Mouse (Mus musculus): ENCODE results near the gene Prune2. TPM values are rescaled to one million over a fixed set of nuclear protein-coding genes. Genes with fewer than 3 reads are reported as not detected.

Prune2 gene
- polyA plus RNA-seq, 1 experiment from 2014 or later, result 2.5 TPM

- Histone ChIP-seq H3K9me3 (no peaks in the 10 kb centered on the region), H3K27ac (no peak overlapping the region), H3K4me2 (no peak overlapping the region), H3K9ac (no peak overlapping the region), H3K4me3 (replicated peaks) (no peak overlapping the region), H3K27me3 (replicated peaks) (0 out of 2 replicates have a peak, but pooled peaks cover 5% of the 10 kb centered on the region), H3K4me1 (0 out of 2 replicates have a peak, but pooled peaks cover 4% of the 10 kb centered on the region), H3K36me3 (no peaks in the 10 kb centered on the region)
- ATAC-seq (ENCODE audit: insufficient read depth, low FRiP score, low read depth), result no peak
- 30% methylated on average over 10 of the region's 10 CpGs for WGBS
Measured at GRCm38 (mm10) chr19:17138144-17138915, 182.4 kb downstream of the Prune2 start.

- ATAC-seq (ENCODE audit: insufficient read depth, low FRiP score, low read depth), result no peak
- no peak overlapping the region for H3K4me2 ChIP-seq
Measured at GRCm38 (mm10) chr19:17140016-17140914, 184.3 kb downstream of the Prune2 start.

GRCm38 (mm10) chr19:17143245-17143644 lies 187.3 kb downstream of the Prune2 start:
- H3K36me3 ChIP-seq, result no peaks in the 10 kb centered on the region
- no peak overlapping the region for H3K4me2 ChIP-seq
- no peaks in the 10 kb centered on the region for H3K4me1 ChIP-seq
- no peak overlapping the region for H3K9ac ChIP-seq
- ATAC-seq (ENCODE audit: insufficient read depth, low FRiP score, low read depth), result no peak
- no peaks in the 10 kb centered on the region for H3K9me3 ChIP-seq
- H3K4me3 ChIP-seq (replicated peaks), result no peak overlapping the region
- H3K27me3 ChIP-seq (replicated peaks), result no peaks in the 10 kb centered on the region
- H3K27ac ChIP-seq, result no peak overlapping the region
- WGBS, result 92% methylated on average over 2 of the region's 2 CpGs

More at GRCm38 (mm10) chr19:17140016-17140914, 184.3 kb downstream of the Prune2 start:
- Histone ChIP-seq H3K27ac (no peak overlapping the region), H3K4me1 (0 out of 2 replicates have a peak, but pooled peaks cover 4% of the 10 kb centered on the region), H3K9ac (no peak overlapping the region), H3K9me3 (no peaks in the 10 kb centered on the region), H3K4me3 (replicated peaks) (no peak overlapping the region), H3K27me3 (replicated peaks) (0 out of 2 replicates have a peak, but pooled peaks cover 5% of the 10 kb centered on the region), H3K36me3 (no peaks in the 10 kb centered on the region)
- 65% methylated on average over 12 of the region's 12 CpGs for WGBS

GRCm38 (mm10) chr19:17144205-17144604 lies 188.3 kb downstream of the Prune2 start:
- no peaks in the 10 kb centered on the region for H3K9me3 ChIP-seq
- no peak for ATAC-seq (ENCODE audit: insufficient read depth, low FRiP score, low read depth)
- H3K4me2 ChIP-seq, result no peak overlapping the region
- no peaks in the 10 kb centered on the region for H3K4me1 ChIP-seq
- H3K4me3 ChIP-seq (replicated peaks), result no peak overlapping the region
- H3K27me3 ChIP-seq (replicated peaks), result no peaks in the 10 kb centered on the region
- WGBS, result 86% methylated on average over 6 of the region's 6 CpGs
- H3K9ac ChIP-seq, result no peak overlapping the region
- H3K36me3 ChIP-seq, result no peaks in the 10 kb centered on the region
- no peak overlapping the region for H3K27ac ChIP-seq

GRCm38 (mm10) chr19:17150064-17150463 lies 194.1 kb downstream of the Prune2 start:
- 81% methylated on average over 7 of the region's 7 CpGs for WGBS
- Histone ChIP-seq H3K27ac (no peak overlapping the region), H3K4me3 (replicated peaks) (no peak overlapping the region)

GRCm38 (mm10) chr19:17151781-17152180 lies 195.9 kb downstream of the Prune2 start:
- Histone ChIP-seq H3K4me2 (no peak overlapping the region), H3K4me3 (replicated peaks) (no peak overlapping the region), H3K27ac (no peak overlapping the region), H3K27me3 (replicated peaks) (no peaks in the 10 kb centered on the region), H3K9ac (no peak overlapping the region), H3K4me1 (no peaks in the 10 kb centered on the region), H3K9me3 (no peaks in the 10 kb centered on the region), H3K36me3 (no peaks in the 10 kb centered on the region)
- ATAC-seq (ENCODE audit: insufficient read depth, low FRiP score, low read depth), result no peak
- WGBS, result 81% methylated on average over 6 of the region's 6 CpGs

More at GRCm38 (mm10) chr19:17150064-17150463, 194.1 kb downstream of the Prune2 start:
- no peaks in the 10 kb centered on the region for H3K4me1 ChIP-seq
- H3K36me3 ChIP-seq, result no peaks in the 10 kb centered on the region
- H3K9me3 ChIP-seq, result no peaks in the 10 kb centered on the region
- H3K4me2 ChIP-seq, result no peak overlapping the region
- no peak for ATAC-seq (ENCODE audit: insufficient read depth, low FRiP score, low read depth)
- no peaks in the 10 kb centered on the region for H3K27me3 ChIP-seq (replicated peaks)
- H3K9ac ChIP-seq, result no peak overlapping the region

- 85% methylated on average over 7 of the region's 7 CpGs for WGBS
- ATAC-seq (ENCODE audit: insufficient read depth, low FRiP score, low read depth), result no peak
Measured at GRCm38 (mm10) chr19:17152461-17152860, 196.5 kb downstream of the Prune2 start.

GRCm38 (mm10) chr19:17153911-17154639 lies 198.2 kb downstream of the Prune2 start:
- 80% methylated on average over 11 of the region's 11 CpGs for WGBS

More at GRCm38 (mm10) chr19:17152461-17152860, 196.5 kb downstream of the Prune2 start:
- Histone ChIP-seq H3K4me3 (replicated peaks) (no peak overlapping the region), H3K4me2 (no peak overlapping the region), H3K9ac (no peak overlapping the region), H3K27ac (no peak overlapping the region), H3K4me1 (no peaks in the 10 kb centered on the region), H3K27me3 (replicated peaks) (no peaks in the 10 kb centered on the region), H3K36me3 (no peaks in the 10 kb centered on the region), H3K9me3 (no peaks in the 10 kb centered on the region)

GRCm38 (mm10) chr19:17155216-17155615 lies 199.3 kb downstream of the Prune2 start:
- Histone ChIP-seq H3K27me3 (replicated peaks) (no peaks in the 10 kb centered on the region), H3K36me3 (no peaks in the 10 kb centered on the region), H3K9me3 (no peaks in the 10 kb centered on the region), H3K27ac (no peak overlapping the region), H3K9ac (no peak overlapping the region), H3K4me3 (replicated peaks) (no peak overlapping the region), H3K4me2 (no peak overlapping the region), H3K4me1 (no peaks in the 10 kb centered on the region)
- 82% methylated on average over 2 of the region's 2 CpGs for WGBS
- no peak for ATAC-seq (ENCODE audit: insufficient read depth, low FRiP score, low read depth)

More at GRCm38 (mm10) chr19:17153911-17154639, 198.2 kb downstream of the Prune2 start:
- no peaks in the 10 kb centered on the region for H3K36me3 ChIP-seq
- H3K27ac ChIP-seq, result no peak overlapping the region
- H3K4me3 ChIP-seq (replicated peaks), result no peak overlapping the region
- no peaks in the 10 kb centered on the region for H3K9me3 ChIP-seq
- no peaks in the 10 kb centered on the region for H3K27me3 ChIP-seq (replicated peaks)
- no peak overlapping the region for H3K9ac ChIP-seq
- H3K4me1 ChIP-seq, result no peaks in the 10 kb centered on the region
- H3K4me2 ChIP-seq, result no peak overlapping the region
- ATAC-seq (ENCODE audit: insufficient read depth, low FRiP score, low read depth), result no peak

- no peak overlapping the region for H3K4me3 ChIP-seq (replicated peaks)
- no peak overlapping the region for H3K9ac ChIP-seq
- no peak overlapping the region for H3K27ac ChIP-seq
- no peaks in the 10 kb centered on the region for H3K27me3 ChIP-seq (replicated peaks)
- peaks cover 3% of the 10 kb centered on the region; the same call in 1 of the 2 replicates for H3K4me1 ChIP-seq
- no peak for ATAC-seq (ENCODE audit: insufficient read depth, low FRiP score, low read depth)
- no peaks in the 10 kb centered on the region for H3K36me3 ChIP-seq
- H3K4me2 ChIP-seq, result no peak overlapping the region
- H3K9me3 ChIP-seq, result no peaks in the 10 kb centered on the region
- 61% methylated on average over 2 of the region's 2 CpGs for WGBS
Measured at GRCm38 (mm10) chr19:17159676-17160075, 203.8 kb downstream of the Prune2 start.

- no peak for ATAC-seq (ENCODE audit: insufficient read depth, low FRiP score, low read depth)
- no peak overlapping the region for H3K4me3 ChIP-seq (replicated peaks)
- no peak overlapping the region for H3K27ac ChIP-seq
- no peak overlapping the region for H3K4me2 ChIP-seq
- H3K36me3 ChIP-seq, result no peaks in the 10 kb centered on the region
- WGBS, result 65% methylated on average over 2 of the region's 2 CpGs
- H3K4me1 ChIP-seq, result peaks cover 3% of the 10 kb centered on the region; the same call in 1 of the 2 replicates
- H3K9me3 ChIP-seq, result no peaks in the 10 kb centered on the region
- no peak overlapping the region for H3K9ac ChIP-seq
- H3K27me3 ChIP-seq (replicated peaks), result no peaks in the 10 kb centered on the region
Measured at GRCm38 (mm10) chr19:17160231-17160630, 204.3 kb downstream of the Prune2 start.

Data from stomach, embryonic 15.5 days (tissue).